Mouse (Mus musculus): ENCODE measurements around the gene Sgpp1.
"Not testable (repeated sequence)": the region's sequence is repeated elsewhere in the genome, so short reads cannot be mapped to it uniquely, and the experiment has no call there.

Sgpp1 gene

GRCm38 (mm10) chr12:75689003-75689402 is 46.5 kb downstream of the Sgpp1 start:
- DNase-seq (ENCODE audit: low read depth, low spot score): no peak

- DNase-seq (ENCODE audit: low read depth, low spot score): no peak
These were observed 48.2 kb downstream of the Sgpp1 start for GRCm38 (mm10) chr12:75687314-75687713.

GRCm38 (mm10) chr12:75684026-75684425 is 51.5 kb downstream of the Sgpp1 start:
- not testable (repeated sequence) for DNase-seq (ENCODE audit: low read depth, low spot score)

GRCm38 (mm10) chr12:75683598-75683997 is 51.9 kb downstream of the Sgpp1 start:
- no peak for DNase-seq (ENCODE audit: low read depth, low spot score)

- no peak for DNase-seq (ENCODE audit: low read depth, low spot score)
These were observed 52.7 kb downstream of the Sgpp1 start for GRCm38 (mm10) chr12:75682842-75683241.

GRCm38 (mm10) chr12:75681101-75681500 is 54.4 kb downstream of the Sgpp1 start:
- no peak for DNase-seq (ENCODE audit: low read depth, low spot score)

GRCm38 (mm10) chr12:75678393-75678792 is 57.1 kb downstream of the Sgpp1 start:
- no peak for DNase-seq (ENCODE audit: low read depth, low spot score)

GRCm38 (mm10) chr12:75672630-75673029 is 62.9 kb downstream of the Sgpp1 start:
- DNase-seq (ENCODE audit: low read depth, low spot score): no peak

- DNase-seq (ENCODE audit: low read depth, low spot score): no peak
These were observed 63.7 kb downstream of the Sgpp1 start for GRCm38 (mm10) chr12:75671759-75672315.

- no peak for DNase-seq (ENCODE audit: low read depth, low spot score)
These were observed 64.9 kb downstream of the Sgpp1 start for GRCm38 (mm10) chr12:75670611-75671010.

- DNase-seq (ENCODE audit: low read depth, low spot score): peak; percentile 100
These were observed 66.0 kb downstream of the Sgpp1 start, which contains the start of gene Wdr89 for GRCm38 (mm10) chr12:75669258-75670106. TSS of gene Wdr89 (minus strand) at chr12:75669537.

GRCm38 (mm10) chr12:75668916-75669257 is 66.6 kb downstream of the Sgpp1 start:
- DNase-seq (ENCODE audit: low read depth, low spot score): no peak

GRCm38 (mm10) chr12:75668221-75668620 is 67.3 kb downstream of the Sgpp1 start:
- no peak for DNase-seq (ENCODE audit: low read depth, low spot score)

GRCm38 (mm10) chr12:75666939-75667338 is 68.6 kb downstream of the Sgpp1 start:
- DNase-seq (ENCODE audit: low read depth, low spot score): no peak

GRCm38 (mm10) chr12:75664516-75664810 is 71.1 kb downstream of the Sgpp1 start:
- no peak for DNase-seq (ENCODE audit: low read depth, low spot score)
